Mouse (Mus musculus): Measurements from ENCODE around the gene Cacna1s. TPM values are rescaled to one million over a fixed set of nuclear protein-coding genes. Genes with fewer than 3 reads are reported as not detected.

Cacna1s gene
- total RNA-seq, 2 experiments from 2014 or later = 1.3 to 1.8 TPM

DNA sequence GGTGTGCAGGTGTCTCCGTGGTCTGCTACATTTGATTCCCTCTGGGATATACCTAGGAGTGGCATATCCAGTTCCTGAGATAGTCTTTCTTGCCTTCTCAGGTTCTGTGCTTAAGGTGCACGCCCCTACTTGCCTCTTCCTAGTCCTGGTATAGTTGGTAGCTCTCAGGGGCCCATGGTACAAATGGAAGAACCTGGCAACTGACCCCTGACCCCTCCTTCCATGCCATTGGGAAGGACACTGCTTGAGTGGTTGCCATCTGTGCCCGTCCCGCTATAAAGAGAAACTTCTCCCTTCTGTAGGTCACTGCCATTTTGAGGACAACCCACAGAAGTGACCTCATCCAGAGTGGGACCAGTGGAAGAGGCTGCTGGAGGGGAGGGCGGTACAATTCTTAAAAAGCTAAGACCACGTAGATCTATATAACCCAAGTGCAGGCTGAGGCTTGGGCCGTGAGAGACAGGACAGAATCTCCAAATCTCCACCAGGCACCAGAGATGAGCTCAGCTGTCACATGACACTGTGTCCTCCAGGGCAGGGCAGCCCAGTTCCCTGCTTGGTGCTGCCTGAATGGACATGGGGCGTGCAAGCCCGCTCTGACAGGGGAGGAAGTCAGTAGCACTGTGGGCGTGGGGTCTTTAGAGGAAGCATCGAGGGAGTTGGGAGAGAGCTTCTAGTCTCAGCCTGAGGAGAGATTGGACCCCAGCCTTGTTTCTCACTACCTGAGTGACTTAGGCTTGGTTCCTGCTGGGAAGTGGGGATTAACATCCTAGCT is 88.8 kb downstream of the Cacna1s start:
- DNase-seq (ENCODE audit: extremely low spot score in 1 of 2, low spot score in 2 of 2) = peak in 1 of 2 experiments; percentile 47

DNA sequence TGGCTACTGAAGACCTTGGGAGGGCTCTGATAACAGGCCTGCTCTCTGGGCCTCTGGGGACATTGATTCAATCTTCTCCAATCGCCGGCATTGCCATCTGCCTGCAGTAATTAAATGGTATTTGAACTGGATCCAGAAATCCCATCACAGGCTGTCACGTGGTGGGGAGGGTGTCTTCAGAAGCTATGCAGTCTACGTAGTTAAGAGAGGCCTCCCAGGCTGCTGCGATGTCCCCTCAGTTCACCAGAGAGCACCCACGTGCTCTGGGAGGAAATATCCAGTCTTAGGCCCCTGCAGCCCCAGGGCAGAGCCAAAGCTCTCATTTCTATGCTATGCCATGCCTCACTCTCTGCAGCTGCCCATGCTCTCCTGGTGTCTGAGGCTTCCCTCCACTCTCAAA is 89.8 kb downstream of the Cacna1s start:
- no peak for TF ChIP-seq CTCF (IDR thresholded peaks at IDR 0.05)
- Histone ChIP-seq H3K27ac (peak overlapping the region; percentile 97), H3K4me3 (no peak overlapping the region)
- DNase-seq (ENCODE audit: extremely low spot score in 1 of 2, low spot score in 2 of 2) = peak in 1 of 2 experiments; percentile 54
- intact Hi-C loops (cut with DNase I) = no loop called here

More for the DNA sequence above, 88.8 kb downstream of the Cacna1s start:
- no peak overlapping the region for H3K4me3 ChIP-seq
- intact Hi-C loops (cut with DNase I) = no loop called here
- H3K27ac ChIP-seq = peak overlapping the region; percentile 97
- TF ChIP-seq CTCF (IDR thresholded peaks at IDR 0.05) = no peak

DNA sequence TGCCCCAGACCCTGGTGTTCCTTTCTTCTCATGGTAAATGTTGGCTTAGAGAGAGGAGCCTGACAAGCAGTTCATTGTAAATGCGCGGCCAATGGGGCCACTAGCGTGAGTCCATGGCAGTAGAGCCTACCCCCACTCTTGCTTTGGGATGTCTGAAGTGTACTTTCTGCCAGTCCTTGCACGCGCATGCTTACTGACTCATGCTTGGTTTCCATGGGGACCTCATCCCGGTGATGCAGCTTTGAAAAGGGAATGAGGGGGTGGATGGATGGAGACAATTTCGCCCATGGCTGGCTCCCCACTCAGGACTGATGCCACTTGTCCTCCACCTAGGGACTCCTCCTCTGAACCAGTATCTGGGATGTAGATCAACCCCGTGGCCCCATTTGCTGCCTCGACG is 91.0 kb downstream of the Cacna1s start:
- no peak overlapping the region for H3K4me3 ChIP-seq
- H3K27ac ChIP-seq = peak overlapping the region; percentile 97
- no peak for TF ChIP-seq CTCF (IDR thresholded peaks at IDR 0.05)
- DNase-seq (ENCODE audit: extremely low spot score in 1 of 2, low spot score in 2 of 2) = peak; percentile 73 to 76
- intact Hi-C loops (cut with DNase I) = no loop called here

DNA sequence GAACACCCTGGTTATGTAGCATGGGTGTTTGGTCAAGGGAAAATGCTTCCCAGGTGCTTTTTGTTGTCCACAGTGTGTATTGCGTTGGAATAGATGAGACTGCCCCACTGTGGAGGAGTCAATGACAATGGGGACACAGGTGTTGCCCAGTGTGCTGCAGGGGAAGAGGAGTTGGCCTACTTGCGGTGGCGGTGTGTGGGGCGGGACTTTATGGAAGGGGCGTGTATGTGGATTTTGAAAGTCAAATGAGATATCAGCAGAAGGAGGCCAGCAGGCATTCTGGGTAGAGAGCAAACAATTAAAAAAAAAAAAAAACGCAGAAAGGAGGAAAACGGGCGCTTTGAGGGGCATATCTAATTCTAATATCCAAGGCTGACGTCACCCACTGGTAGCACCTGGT is 97.2 kb downstream of the Cacna1s start:
- TF ChIP-seq CTCF (IDR thresholded peaks at IDR 0.05) = no peak
- no peak for DNase-seq (ENCODE audit: extremely low spot score in 1 of 2, low spot score in 2 of 2)
- H3K27ac ChIP-seq = peak overlapping the region; percentile 44; the same call in 1 of the 2 replicates
- intact Hi-C loops (cut with DNase I) = no loop called here
- H3K4me3 ChIP-seq = no peak overlapping the region

DNA sequence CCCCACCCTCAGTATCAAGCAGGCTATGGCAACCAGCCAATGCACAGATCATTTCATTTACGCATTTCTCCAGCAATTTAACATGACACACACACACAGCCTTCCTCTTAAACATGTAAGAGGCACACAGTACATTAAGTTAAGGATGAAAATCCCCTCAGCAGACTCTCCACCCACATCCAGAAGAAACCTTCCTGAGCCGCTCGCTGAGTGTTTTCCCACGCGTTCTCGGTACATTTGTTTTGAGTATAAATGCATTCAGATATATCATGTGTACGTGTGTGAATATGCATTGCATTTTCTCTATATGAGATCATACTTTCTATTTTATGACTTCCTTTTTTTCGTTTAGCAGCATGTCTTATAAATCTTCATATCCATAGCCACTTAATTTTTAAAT is 98.8 kb downstream of the Cacna1s start:
- TF ChIP-seq CTCF (IDR thresholded peaks at IDR 0.05) = no peak
- no peak for DNase-seq (ENCODE audit: extremely low spot score in 1 of 2, low spot score in 2 of 2)
- Histone ChIP-seq H3K27ac (peak overlapping the region; percentile 63), H3K4me3 (no peak overlapping the region)
- intact Hi-C loops (cut with DNase I) = no loop called here

DNA sequence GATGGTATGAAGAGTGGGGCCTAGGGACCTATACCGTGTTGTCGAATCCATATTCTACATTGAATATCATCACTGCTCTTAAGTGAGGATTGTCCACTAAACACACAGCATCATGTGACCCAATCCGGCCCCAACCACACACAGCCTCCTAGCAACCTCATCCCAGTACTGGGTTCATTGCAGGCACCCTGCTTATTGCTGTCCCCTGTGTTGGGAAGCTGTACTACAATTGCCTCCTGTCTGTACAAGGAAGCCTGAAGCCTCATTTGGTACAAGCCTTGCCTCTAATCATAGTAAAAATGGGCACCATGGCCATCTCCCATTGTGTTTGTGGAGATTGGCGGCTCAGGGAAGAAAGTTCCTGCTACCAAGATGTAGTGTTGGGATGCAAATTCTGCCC is 103.8 kb downstream of the Cacna1s start:
- peak; percentile 18; the same call in 1 of the 2 replicates for TF ChIP-seq CTCF (IDR thresholded peaks at IDR 0.05)
- DNase-seq (ENCODE audit: extremely low spot score in 1 of 2, low spot score in 2 of 2) = no peak
- intact Hi-C loops (cut with DNase I) = no loop called here
- no peak overlapping the region for H3K4me3 ChIP-seq
- no peak overlapping the region for H3K27ac ChIP-seq

DNA sequence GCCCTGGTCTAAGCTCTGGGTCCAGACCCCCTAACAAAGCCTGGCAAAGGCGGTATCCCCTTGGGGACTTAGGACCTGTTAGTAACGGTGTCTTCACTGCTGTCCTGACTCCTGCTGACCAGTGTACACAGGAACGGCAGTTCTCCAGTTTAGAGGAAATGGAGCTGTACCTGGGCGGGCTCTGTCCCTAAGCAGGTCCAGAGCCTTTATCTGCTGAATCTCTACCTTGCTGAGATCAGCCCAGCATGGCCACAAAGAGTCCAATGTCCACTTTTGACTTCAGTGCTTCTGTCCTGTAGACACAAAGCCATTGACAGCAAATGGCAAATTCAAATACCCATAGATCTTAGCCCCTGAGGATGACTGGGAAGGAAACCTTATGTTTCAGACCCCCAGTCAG is 104.4 kb downstream of the Cacna1s start:
- DNase-seq (ENCODE audit: extremely low spot score in 1 of 2, low spot score in 2 of 2) = no peak
- H3K27ac ChIP-seq = no peak overlapping the region
- no peak overlapping the region for H3K4me3 ChIP-seq
- intact Hi-C loops (cut with DNase I) = no loop called here
- no peak for TF ChIP-seq CTCF (IDR thresholded peaks at IDR 0.05)

DNA sequence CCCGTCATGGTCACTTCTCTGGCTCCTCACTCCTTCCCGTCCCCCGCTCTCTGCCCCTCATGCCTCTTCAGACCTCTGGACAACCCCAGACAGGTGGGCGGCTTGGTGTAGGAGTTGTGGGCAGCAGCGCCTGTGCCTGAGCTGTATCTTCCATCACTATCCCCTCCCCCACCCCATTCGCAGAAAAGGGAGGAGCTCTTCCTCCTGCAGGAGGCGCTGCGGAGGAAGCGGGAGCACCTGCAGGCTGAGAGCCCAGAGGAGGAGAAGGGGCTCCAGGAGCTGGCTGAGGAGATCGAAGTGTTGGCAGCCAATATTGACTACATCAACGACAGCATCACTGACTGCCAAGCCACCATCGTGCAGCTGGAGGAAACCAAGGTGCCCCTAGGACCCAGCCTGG is 107.3 kb downstream of the Cacna1s start:
- no peak overlapping the region for H3K27ac ChIP-seq
- peak; percentile 42 for TF ChIP-seq CTCF (IDR thresholded peaks at IDR 0.05)
- no peak for DNase-seq (ENCODE audit: extremely low spot score in 1 of 2, low spot score in 2 of 2)
- intact Hi-C loops (cut with DNase I) = no loop called here
- no peak overlapping the region for H3K4me3 ChIP-seq

DNA sequence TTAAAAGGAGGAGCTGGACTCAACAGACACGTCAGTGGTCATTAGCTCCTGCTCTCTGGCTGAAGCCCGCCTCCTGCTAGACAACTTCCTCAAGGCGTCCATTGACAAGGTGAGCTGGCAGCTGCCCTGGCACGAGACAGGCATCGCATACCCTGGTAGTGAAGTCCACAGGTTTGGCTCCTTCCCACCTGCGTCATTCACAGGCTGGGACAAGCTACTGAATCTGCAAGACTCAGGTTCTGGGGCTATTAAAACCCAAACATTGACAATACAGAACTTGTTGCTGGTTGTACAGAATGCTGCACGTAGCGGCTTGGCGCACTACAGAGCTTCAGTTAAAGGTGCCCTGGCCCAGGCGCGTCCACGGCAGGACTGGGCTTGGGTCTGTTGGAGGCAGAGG is 107.7 kb downstream of the Cacna1s start:
- no peak for DNase-seq (ENCODE audit: extremely low spot score in 1 of 2, low spot score in 2 of 2)
- intact Hi-C loops (cut with DNase I) = no loop called here
- H3K4me3 ChIP-seq = no peak overlapping the region
- no peak for TF ChIP-seq CTCF (IDR thresholded peaks at IDR 0.05)
- H3K27ac ChIP-seq = no peak overlapping the region

DNA sequence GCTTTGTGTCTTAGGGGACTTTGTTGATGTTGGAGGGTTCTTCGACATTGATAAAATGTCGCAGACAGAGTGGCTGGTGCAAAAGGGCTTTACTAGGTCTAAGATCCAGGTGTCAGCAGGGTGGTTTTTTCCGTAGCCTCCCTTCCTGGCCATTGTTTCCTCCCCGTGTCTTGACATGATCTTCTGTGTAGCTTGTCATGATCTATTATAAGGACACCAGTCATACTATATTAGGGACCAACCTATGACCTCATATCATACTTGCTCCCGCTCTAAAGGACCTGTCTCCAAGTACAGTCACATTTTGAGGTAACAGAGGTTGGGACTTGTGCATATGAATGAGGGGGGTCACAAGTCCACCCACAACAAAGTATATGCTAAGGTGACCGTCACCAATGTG is 108.4 kb downstream of the Cacna1s start:
- Histone ChIP-seq H3K4me3 (no peak overlapping the region), H3K27ac (no peak overlapping the region)
- no peak for TF ChIP-seq CTCF (IDR thresholded peaks at IDR 0.05)
- intact Hi-C loops (cut with DNase I) = no loop called here
- DNase-seq (ENCODE audit: extremely low spot score in 1 of 2, low spot score in 2 of 2) = no peak

DNA sequence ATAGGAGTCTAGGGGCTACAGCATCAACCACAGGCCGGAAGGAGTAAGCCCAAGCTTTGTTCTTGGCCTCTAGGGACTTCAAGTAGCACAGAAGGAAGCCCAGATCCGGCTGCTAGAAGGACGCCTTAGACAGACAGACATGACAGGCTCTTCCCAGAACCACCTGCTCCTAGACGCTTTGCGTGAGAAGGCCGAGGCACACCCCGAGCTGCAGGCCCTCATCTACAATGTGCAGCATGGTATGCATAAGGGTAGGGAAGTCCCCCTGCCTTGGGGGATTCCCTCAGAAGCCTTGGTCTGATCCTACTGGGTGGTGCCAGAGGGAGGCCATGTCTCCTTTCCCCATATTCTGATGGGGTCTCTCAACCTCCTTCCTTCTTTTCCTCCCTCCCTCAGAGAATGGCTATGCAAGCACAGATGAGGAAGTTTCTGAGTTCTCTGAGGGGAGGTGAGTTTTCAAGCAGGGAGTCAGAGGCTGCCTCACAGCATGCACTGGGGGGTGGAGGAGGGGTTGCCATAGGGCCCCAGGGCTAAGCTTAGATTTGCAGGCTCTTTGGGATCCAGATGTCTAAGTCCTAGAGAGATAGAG is 108.9 kb downstream of the Cacna1s start:
- no peak for TF ChIP-seq CTCF (IDR thresholded peaks at IDR 0.05)
- intact Hi-C loops (cut with DNase I) = no loop called here
- DNase-seq (ENCODE audit: extremely low spot score in 1 of 2, low spot score in 2 of 2) = no peak
- Histone ChIP-seq H3K27ac (no peak overlapping the region), H3K4me3 (no peak overlapping the region)

DNA sequence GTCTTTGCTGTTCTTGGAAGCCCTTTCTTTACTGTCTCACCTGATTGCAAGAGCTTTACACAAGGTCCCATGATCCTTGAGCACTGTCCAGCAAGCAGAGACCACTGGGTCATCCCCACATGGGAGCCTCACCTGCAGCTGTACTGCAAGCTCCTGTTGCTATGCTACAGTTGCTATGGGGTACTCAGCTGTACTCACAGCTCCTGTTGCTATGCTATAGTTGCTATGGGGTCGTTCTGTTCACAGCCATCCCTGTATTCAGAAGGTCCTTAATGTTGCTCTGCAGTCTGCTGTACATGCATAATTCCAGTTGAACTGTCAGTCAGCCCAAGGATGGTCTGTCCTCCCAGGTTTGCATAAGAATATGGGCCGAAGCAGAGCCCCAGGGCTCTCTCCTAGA is 112.9 kb downstream of the Cacna1s start:
- intact Hi-C loops (cut with DNase I) = no loop called here
- peak overlapping the region; percentile 19; the same call in 1 of the 2 replicates for H3K27ac ChIP-seq
- no peak for DNase-seq (ENCODE audit: extremely low spot score in 1 of 2, low spot score in 2 of 2)
- no peak overlapping the region for H3K4me3 ChIP-seq
- no peak for TF ChIP-seq CTCF (IDR thresholded peaks at IDR 0.05)

Data from left cerebral cortex, adult 2 months (tissue).